Mouse (Mus musculus) heart, adult 2 months (tissue): ENCODE measurements around the gene Dlx5. TPM values are rescaled to one million over a fixed set of nuclear protein-coding genes. Genes with fewer than 3 reads are reported as not detected.

Source experiments
- DNase-seq, 2 experiments: peaks; one replicate each; pipeline ENCODE4 v3.0.0; 2021
- H3K27ac ChIP-seq: fragments of 200-600 bp; 2 replicates; pipeline ENCODE4 v1.8.1; 2022
- H3K27me3 ChIP-seq: fragments of 200-500 bp; 2 replicates; pipeline ENCODE4 v1.6.1; 2012; ENCODE audit warnings: mild to moderate bottlenecking, low read length, inconsistent platforms, mixed read lengths; ENCODE audit not compliant: control insufficient read depth, insufficient read depth
- H3K36me3 ChIP-seq: fragments of 200-500 bp; 2 replicates; pipeline ENCODE4 v1.6.1; 2012; ENCODE audit warnings: low read length, inconsistent platforms; ENCODE audit not compliant: control insufficient read depth, insufficient read depth
- H3K4me1 ChIP-seq: fragments of 200-500 bp; 2 replicates; pipeline ENCODE4 v1.6.1; 2011; ENCODE audit warnings: low read length; ENCODE audit not compliant: control insufficient read depth, insufficient read depth
- H3K4me3 ChIP-seq: fragments of 200-600 bp; 2 replicates; pipeline ENCODE4 v1.8.1; 2022
- H3K79me2 ChIP-seq: fragments of 200-500 bp; replicated peaks from 2 replicates; pipeline ENCODE4 v1.6.1; 2012; ENCODE audit warnings: mild to moderate bottlenecking, inconsistent platforms, low read length, moderate library complexity, mixed read lengths; ENCODE audit not compliant: control insufficient read depth, insufficient read depth
- H3K9ac ChIP-seq: fragments of 200-500 bp; 2 replicates; pipeline ENCODE4 v1.6.1; 2012; ENCODE audit warnings: low read depth, mild to moderate bottlenecking, control low read depth, inconsistent platforms, low read length, mixed read lengths
- CTCF ChIP-seq: fragments of 200-600 bp; IDR thresholded peaks from 2 replicates; pipeline ENCODE4 v1.8.1; 2022; ENCODE audit warnings: antibody characterized with exemption, mild to moderate bottlenecking, moderate library complexity
- EP300 ChIP-seq: fragments of 200-500 bp; IDR thresholded peaks from 2 replicates; pipeline ENCODE4 v1.6.1; 2011; ENCODE audit warnings: low read depth, low read length, control low read depth; ENCODE audit not compliant: insufficient read depth
- POLR2A ChIP-seq: fragments of 200-500 bp; IDR thresholded peaks from 2 replicates; pipeline ENCODE4 v1.6.1; 2011; ENCODE audit warnings: mild to moderate bottlenecking, low read depth, low read length, control low read depth; ENCODE audit not compliant: insufficient read depth
- WGBS: fragments of 180-500 bp; shearing (Covaris S2); methylation state at CpG from one replicate; pipeline ENCODE4 v1.1.7; 2018; 5-methylcytosine and 5-hydroxymethylcytosine counted together
- intact Hi-C: fragments of 180-260 bp; cut with DNase I; formaldehyde crosslinking; loops from one replicate; pipeline ENCODE4 v1.15.1; 2025
- long read RNA-seq: library from polyadenylated mRNA; stranded (forward); transcript quantifications from one replicate; pipeline ENCODE4 v2.0.0, GENCODE M21; 2021
- polyA plus RNA-seq: library from polyadenylated mRNA; depleted of rRNA; stranded (reverse); fragments of >200 nt; gene quantifications from 2 replicates; pipeline ENCODE4 v1.2.3, GENCODE M21; 2012; rRNA removed
- total RNA-seq, 2 experiments: library from RNA; stranded (reverse); gene quantifications; 2 replicates each; pipeline ENCODE4 v1.2.3; 2021

Dlx5 gene
- total RNA-seq (under 1 TPM in 1 of 2 experiments, not detected in 1; 0.34 TPM), polyA plus RNA-seq (0.14 TPM in 1 of 2 replicates, not detected in the other)
- long read RNA-seq, result 0 reads

DNA sequence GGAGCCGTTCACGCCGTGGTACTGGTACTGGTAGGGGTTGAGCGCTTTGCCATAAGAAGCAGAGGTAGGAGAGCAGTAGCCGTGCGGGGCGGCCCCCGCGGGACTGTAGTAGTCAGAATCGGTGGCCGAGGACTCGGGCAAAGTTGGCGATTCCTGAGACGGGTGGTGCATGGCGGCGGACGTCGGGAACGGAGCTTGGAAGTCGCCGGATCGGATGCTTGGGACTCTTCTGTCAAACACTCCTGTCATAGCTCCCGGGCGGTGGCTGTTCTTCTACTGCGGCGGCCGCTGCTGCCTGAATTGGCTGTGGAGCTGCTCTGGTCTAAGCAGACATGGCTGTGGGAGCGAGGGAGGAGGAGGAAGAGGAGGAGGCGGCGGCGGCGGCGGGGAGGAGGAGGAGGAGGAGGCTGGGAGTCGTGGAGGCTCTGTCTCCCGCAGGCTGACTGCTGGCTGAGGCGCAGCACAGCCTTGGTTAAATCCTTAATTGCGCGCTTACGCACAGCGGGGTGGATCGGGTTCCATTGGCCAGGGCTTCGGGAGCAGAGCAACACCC is at the start of gene Dlx5:
TSS of gene Dlx5 (minus strand) at position 448 of the 553 bp plus-strand sequence.
- H3K27me3 ChIP-seq, result peaks cover 22% of the 10 kb centered on the region
- no peaks in the 10 kb centered on the region for H3K36me3 ChIP-seq
- no peaks in the 10 kb centered on the region for H3K79me2 ChIP-seq
- TF ChIP-seq POLR2A (no peak), EP300 (no peak), CTCF (no peak)
- peak within 1 kb of the TSS; percentile 32 for H3K9ac ChIP-seq
- peak; percentile 43 to 49 for DNase-seq
- no peaks in the 10 kb centered on the region for H3K4me1 ChIP-seq
- intact Hi-C loops, result loop anchor here (5.0 to 10.0 kb wide), 4 partner anchors 419 to 1027 kb away; no protein-coding TSS in a partner anchor
- peak within 1 kb of the TSS; percentile 42 for H3K4me3 ChIP-seq
- H3K27ac ChIP-seq, result no peak within 1 kb of the TSS
- under 1% methylated on average over 35 of the region's 42 CpGs for WGBS

- Histone ChIP-seq H3K79me2 (no peaks in the 10 kb centered on the region), H3K4me1 (no peaks in the 10 kb centered on the region), H3K27ac (no peak overlapping the region), H3K36me3 (no peaks in the 10 kb centered on the region), H3K4me3 (no peak overlapping the region), H3K27me3 (no peaks in the 10 kb centered on the region), H3K9ac (no peak overlapping the region)
- intact Hi-C loops, result no loop called here
- TF ChIP-seq CTCF, result no peak
- TF ChIP-seq EP300, result no peak
- TF ChIP-seq POLR2A, result no peak
- WGBS, result 59% methylated on average over 4 of the region's 4 CpGs
- DNase-seq, result no peak
These were observed 49.6 kb upstream of the Dlx5 start for GRCm38 (mm10) chr6:6931507-6931906.

DNA sequence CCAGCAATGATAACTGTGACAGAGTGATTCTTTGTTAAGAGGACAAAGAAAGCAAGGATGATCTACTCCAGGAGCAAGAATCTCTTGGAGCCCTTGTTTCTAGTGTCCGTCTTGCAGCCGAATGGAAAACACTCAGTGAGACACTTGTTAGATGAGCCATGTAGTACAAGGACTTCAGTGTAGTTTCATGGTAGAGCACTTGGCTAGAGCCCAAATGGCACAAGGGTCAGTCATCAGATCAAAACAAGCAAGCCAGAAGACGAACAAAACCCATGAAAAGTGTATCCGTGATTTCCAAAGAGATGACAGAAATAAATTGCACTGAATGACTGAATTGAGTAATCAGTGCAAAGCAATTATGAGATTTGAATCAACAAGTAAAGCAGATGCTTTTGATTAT is 48.9 kb upstream of the Dlx5 start:
- intact Hi-C loops, result no loop called here
- H3K4me1 ChIP-seq, result no peaks in the 10 kb centered on the region

DNA sequence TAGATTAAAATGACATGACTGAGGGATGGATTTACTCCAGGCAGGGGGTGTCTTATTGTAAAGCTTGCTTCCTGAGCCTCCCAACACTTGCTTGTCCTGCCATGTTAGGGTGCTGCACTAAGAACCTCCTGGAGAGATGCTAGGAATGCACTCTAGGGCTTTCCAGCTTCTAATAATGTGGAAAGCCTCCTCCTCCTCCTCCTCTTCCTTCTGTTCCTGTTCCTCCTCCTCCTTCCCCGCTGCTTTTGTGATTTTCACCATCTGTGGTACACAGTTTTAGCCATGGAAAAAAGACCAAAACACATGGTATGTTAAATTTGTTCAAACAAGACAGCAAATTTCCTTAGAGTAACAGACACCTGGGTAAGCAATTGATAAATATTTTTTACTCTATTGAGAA is 43.4 kb upstream of the Dlx5 start:
- H3K4me3 ChIP-seq, result no peak overlapping the region
- H3K4me1 ChIP-seq, result no peaks in the 10 kb centered on the region
- H3K36me3 ChIP-seq, result no peaks in the 10 kb centered on the region
- 45% methylated on average over 1 of the region's 1 CpGs for WGBS
- no peaks in the 10 kb centered on the region for H3K79me2 ChIP-seq
- no peaks in the 10 kb centered on the region for H3K27me3 ChIP-seq
- intact Hi-C loops, result no loop called here
- H3K27ac ChIP-seq, result no peak overlapping the region
- DNase-seq, result no peak
- no peak overlapping the region for H3K9ac ChIP-seq
- TF ChIP-seq CTCF, result no peak
- no peak for TF ChIP-seq EP300
- no peak for TF ChIP-seq POLR2A

More for the DNA sequence above, 48.9 kb upstream of the Dlx5 start:
- no peak for TF ChIP-seq POLR2A
- no peak for TF ChIP-seq CTCF
- no peak for TF ChIP-seq EP300
- Histone ChIP-seq H3K36me3 (no peaks in the 10 kb centered on the region), H3K79me2 (no peaks in the 10 kb centered on the region), H3K4me3 (no peak overlapping the region), H3K27me3 (no peaks in the 10 kb centered on the region), H3K9ac (no peak overlapping the region), H3K27ac (no peak overlapping the region)
- no peak for DNase-seq
- WGBS, result 75% methylated on average over 4 of the region's 4 CpGs

DNA sequence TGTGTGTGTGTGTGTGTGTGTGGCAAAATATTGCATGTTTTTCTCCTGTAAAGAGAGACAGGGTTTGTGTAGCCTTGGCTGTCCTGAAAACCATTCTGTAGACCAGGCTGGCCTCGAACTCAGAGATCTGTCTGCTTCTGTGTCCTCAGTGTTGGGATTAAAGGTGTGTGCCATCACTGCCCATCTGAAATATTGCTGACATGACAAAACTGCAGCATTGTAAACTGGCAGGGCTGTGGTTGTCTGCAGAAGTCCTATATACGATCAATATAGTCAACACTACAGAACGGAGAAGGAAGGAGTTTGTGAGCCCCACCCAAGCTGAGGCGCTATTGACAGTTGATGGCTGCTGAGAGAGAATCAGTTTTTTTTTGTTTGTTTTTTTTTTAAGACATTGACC is 35.4 kb upstream of the Dlx5 start:
- Histone ChIP-seq H3K79me2 (no peaks in the 10 kb centered on the region), H3K27me3 (no peaks in the 10 kb centered on the region), H3K4me3 (no peak overlapping the region), H3K4me1 (no peaks in the 10 kb centered on the region), H3K9ac (no peak overlapping the region), H3K27ac (no peak overlapping the region), H3K36me3 (no peaks in the 10 kb centered on the region)
- intact Hi-C loops, result loop anchor here (10.0 kb wide), 1 partner anchor 1273 kb away; no protein-coding TSS in a partner anchor
- WGBS, result 88% methylated on average over 4 of the region's 4 CpGs
- no peak for TF ChIP-seq POLR2A
- TF ChIP-seq CTCF, result no peak
- TF ChIP-seq EP300, result no peak
- DNase-seq, result no peak

GRCm38 (mm10) chr6:6915526-6915915 is 33.6 kb upstream of the Dlx5 start:
- no peaks in the 10 kb centered on the region for H3K27me3 ChIP-seq
- no peaks in the 10 kb centered on the region for H3K79me2 ChIP-seq
- WGBS, result 42% methylated on average over 9 of the region's 9 CpGs
- no peak overlapping the region for H3K27ac ChIP-seq
- H3K4me3 ChIP-seq, result no peak overlapping the region
- DNase-seq, result no peak
- H3K4me1 ChIP-seq, result no peaks in the 10 kb centered on the region
- intact Hi-C loops, result loop anchor here (1.0 to 10.0 kb wide), 4 partner anchors 25 to 1271 kb away; no protein-coding TSS in a partner anchor
- H3K9ac ChIP-seq, result no peak overlapping the region
- H3K36me3 ChIP-seq, result no peaks in the 10 kb centered on the region
- TF ChIP-seq POLR2A, result no peak
- no peak for TF ChIP-seq EP300
- TF ChIP-seq CTCF, result no peak
